Mouse (Mus musculus) heart, adult 9 months (tissue): ENCODE data around the gene Errfi1.
"Not testable (repeated sequence)": the region's sequence is repeated elsewhere in the genome, so short reads cannot be mapped to it uniquely, and the experiment has no call there.

Experiments
- DNase-seq, 2 experiments: peaks; one replicate each; pipeline ENCODE4 v3.0.0; 2022; ENCODE audit warnings: low spot score in 2 of 2

The Errfi1 gene

DNA sequence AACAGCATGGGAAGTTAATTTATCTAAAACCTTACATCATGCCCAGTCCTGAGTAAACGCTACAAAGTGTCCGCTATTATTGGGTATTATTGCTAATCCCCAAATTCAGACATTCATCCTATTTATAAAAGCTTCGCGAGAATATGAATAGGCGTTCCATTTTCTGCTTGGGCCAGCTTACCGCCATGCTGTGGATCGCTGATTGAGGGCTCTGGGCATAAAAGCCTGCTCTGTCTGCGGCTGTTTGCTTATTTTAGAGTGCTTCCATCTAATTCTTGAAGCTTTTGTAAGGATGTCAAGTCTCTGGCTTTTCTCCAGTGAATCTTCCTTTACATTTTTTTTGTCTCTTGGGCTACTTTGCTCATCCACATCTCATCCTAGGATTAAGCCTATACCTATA, 7.4 kb upstream of the Errfi1 start:
- DNase-seq, result no peak

DNA sequence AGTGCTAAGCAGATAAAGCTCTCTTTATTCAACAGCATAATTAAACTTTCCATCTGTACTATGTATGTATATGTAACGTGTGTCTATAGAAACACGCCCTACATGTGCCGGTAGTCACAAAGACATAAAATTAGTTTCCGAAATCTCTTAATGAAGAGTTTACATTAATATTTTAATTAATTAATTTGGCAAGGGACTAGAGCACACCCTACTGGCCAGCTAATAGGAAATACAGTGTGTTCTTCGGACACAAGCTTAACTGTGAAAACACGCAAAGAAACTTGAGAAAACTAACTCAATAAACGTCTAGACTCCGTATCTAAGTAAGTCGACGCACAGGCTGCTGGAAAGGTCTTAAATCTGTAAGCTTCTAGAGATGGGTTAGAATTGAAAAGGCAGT, 3.8 kb upstream of the Errfi1 start:
- DNase-seq, result no peak

DNA sequence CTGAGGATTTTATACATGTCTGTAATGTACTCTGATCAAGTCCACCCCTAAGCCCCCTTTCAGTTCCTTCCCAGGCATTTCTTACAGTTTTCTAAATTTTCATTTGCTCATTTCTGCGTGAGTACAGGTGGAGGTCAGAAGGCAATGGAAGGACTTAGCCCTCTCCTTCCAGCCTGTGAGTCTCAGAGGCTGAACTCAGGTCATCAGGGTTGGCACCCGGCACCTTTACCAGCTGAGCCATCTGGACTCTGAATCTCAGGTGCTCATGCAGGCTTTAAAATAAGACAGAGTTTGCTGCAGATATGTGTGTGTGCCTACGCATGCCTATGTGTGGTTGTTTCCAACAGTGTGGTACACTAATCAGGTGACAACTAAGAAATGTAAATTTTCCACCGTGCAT, 2.8 kb upstream of the Errfi1 start:
- DNase-seq, result no peak

DNA sequence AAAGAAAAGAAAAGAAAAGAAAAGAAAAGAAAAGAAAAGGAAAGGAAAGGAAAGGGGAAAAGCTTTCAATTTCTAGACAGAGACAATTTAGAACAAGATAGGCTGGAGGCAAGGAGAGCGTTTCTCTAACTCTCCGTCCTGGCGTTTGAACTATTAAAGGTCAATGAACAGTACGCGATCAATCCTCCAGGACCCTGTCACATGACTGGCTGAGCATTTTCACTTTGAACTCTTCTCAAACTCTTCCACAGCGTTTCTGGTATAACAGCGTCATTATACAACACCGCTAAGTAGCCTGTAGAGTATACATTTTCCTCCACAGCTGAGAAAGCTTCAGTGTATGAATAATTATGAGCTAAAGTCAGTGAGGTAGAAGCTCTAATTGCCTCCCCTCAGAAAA, 1.7 kb upstream of the Errfi1 start:
- DNase-seq, result no peak

DNA sequence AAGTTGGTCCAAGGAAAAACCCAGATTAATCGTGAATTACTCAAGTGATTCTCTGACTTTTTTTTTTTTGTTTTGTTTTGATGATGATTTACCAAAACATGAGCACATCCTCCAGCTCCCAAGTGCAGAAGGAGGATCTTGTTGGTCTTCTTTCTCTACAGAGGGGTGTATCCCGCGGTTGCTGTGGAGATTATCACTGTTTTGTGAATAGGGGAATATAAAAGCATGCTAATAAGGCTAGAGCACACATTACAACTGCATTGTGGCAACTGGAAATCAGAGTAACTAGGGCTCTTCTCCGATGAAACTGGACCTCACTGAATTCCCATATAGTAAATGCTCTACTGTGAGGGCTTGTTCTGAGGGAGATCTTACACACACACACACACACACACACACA, 1.2 kb upstream of the Errfi1 start:
- DNase-seq, result peak; percentile 51 to 73

DNA sequence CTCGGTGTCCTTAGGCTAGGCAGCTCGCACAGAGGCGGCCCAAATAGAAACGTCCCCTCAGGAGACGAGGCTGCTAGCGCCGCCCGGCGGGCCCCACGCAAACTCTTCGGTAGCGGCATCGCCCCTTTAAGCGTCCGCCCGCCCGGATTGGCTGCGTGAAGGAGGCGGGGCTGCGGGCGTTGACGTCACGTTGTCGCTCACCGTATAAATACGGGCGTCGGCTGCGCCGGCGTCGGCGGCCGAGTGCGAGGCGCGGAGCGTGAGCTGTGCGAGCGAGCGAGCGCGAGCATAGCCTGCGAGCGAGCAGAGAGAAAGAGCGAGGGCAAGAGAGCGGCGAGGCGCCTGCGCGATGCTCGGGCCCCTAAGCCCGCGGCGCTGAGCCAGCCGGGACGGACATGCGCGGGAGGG, 1.1 kb downstream of the Errfi1 start:
- peak; percentile 94 for DNase-seq

DNA sequence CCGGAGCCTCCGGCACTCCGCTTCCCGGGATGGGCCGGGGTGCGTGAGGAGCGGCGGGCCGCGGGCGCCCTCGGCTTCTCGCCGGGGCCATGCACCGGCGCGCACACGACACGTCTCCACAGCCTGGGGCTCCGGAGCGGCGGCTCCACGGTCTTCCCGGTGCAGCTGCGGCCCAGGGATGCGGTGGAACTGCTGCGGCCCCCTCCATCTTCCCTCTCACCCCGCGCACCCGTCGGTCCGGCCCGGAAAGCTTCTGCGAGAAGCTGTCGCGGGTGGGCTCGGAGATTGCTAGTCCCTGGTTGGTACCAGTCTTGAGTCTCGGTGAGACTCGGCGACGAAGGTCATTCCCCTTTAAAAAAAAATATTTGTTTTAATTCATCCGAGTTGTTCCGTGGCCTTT, 1.6 kb downstream of the Errfi1 start:
- no peak for DNase-seq

DNA sequence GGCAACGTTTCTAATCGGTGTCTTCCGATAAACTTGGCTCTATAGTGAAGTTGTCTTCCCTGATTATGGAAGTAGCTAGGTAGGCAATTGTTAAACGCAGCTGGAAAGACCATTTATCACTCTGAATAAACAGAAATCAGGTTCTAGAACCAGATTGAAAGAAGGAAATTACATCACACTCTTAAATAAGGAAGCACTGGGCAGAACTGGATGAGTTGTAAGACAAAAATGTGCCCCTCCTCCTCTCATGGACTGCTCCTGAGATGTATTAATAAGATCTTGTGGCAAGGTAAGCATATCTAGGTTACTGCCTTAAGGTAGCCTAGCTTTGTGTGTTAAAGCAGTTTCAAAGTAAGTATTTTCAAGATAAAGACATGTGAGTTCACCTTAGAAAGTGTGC, 6.8 kb downstream of the Errfi1 start:
- peak; percentile 36 to 57 for DNase-seq

DNA sequence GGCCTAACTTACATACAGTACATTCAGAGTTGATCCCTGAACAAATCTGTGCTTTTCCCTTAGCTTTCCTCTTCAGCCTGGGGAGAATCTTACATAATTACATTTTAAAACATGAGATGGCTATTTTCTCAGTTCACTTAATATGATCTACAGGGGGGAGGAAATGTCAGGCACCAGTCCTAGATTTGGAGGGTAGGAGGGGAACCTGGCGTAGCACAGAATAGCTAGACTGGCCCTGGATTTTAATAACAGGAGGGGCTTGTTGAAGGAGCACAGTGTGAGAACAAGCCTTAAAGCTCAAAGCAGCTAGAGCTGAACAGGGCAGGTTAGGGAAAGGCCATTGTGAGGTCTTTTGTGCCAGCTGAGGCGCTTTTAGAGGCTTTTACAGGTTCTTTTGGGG, 7.4 kb downstream of the Errfi1 start:
- DNase-seq, result no peak

DNA sequence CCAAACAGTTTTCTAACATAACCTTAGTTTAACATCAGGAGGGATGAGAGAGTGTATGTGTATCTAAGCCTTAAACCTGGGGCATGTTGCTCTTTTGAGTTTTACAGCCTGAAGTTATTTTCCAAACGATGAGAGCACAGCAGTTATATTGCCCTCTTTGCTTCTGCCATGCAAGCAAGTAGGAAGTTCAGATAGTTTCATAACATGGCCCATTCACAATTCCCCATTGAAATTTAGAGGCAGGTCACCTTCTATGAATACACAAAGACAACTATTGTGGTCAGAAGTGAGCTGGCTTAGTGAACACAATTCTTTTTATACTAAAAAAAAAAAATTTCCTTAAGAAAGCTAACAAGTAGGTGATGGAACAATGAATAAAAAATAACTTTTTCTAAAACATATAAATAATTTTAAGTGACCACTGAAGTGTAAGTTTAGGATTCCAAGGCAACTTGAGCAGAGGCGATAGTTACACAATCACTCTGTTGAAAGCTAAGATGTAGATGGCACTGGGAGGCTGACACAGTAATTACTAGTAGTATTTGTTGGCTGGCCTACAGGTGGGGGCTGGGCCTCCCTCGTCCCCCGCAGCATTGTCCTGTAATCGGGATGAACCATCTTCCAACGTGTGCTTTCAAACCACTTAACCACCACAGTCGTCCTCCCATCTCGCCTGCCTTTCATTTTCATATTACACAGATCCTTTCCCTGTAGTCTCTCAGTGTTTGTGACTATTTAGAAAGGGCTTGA, 9.1 kb downstream of the Errfi1 start:
- no peak for DNase-seq

DNA sequence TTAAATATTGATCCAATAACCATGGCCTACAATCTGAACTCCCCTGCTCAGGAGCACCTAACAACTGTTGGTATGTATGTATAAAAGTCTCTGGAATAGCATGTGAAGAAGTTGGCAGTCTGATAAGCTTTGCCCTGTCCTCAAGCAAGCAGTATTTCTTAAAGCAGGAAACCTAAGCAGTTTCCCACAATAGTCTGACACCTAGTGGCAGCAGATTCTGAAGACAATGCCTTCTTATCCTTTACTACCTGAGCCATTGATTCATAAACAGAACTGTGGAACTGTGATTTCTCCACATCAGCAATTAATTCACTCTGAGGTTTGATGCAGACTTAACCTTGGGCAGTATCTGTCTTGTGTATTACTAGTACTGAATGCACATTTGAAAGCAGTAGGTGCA, 11.7 kb downstream of the Errfi1 start:
- DNase-seq, result no peak

DNA sequence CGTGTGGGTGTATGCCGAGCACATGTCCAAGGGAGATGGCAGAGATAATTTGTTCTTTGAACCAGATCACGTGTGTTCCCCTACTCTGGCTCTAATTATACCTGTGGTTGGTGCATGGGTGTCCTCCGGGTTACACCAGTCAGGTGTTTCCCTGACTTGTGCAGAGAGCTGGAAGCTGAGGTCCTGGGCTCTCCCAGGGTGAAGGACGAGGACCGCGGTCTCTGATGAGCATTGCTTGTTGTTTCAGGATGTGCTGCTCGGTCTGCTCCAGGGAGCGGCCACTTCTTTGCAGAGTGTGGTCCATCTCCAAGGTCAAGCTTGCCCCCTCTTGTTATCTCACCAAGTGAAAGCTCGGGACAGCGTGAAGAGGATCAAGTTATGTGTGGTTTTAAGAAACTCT, 12.3 kb downstream of the Errfi1 start:
- no peak for DNase-seq

DNA sequence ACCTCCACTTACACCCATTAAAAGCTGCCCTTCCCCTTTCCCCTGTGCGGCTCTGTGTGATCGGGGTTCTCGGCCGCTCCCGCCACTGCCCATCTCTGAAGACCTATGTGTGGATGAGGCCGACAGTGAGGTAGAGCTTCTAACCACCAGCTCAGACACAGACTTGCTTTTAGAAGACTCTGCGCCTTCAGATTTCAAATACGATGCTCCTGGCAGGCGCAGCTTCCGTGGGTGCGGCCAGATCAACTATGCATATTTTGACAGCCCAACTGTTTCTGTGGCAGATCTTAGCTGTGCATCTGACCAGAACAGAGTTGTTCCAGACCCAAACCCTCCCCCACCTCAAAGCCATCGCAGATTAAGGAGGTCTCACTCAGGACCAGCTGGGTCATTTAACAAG, 12.8 kb downstream of the Errfi1 start:
- no peak for DNase-seq

DNA sequence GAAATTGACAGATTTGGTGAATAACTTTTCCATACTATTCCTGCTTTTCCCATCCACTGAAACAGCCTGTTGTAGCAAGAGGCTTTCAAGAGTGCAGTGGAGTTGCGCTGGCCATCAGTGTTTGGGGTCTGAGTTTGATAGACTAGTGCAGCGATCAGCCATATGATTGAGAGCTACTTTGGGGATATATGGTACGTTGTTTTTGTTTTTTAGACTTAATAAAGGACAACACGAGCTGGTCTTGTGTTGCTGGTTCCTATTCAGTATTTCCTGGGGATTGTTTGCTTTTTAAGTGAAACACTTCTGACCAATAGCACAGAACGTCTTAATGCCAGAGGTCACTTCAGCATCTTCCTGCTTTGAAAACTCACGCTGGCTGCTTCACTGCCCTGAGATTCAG, 14.4 kb downstream of the Errfi1 start:
- DNase-seq, result no peak

DNA sequence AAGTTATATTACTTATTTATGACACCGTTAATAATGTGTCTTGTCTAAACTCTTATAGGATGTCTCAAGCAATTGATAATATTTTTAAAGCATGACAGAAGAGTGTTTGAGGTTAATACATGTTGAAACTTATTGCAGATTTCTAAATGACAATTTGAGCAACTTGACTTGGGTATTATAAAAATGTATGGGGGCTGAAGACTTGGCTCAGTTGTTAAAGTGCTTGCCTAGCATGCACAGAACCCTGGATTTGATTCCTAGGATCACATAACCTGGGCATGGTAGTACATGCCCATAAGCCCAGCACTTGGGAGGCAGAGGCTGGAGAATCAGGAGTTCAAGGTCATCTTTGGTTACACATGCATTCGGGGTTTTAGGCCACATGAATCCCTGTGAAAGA, 15.1 kb downstream of the Errfi1 start:
- DNase-seq, result no peak

DNA sequence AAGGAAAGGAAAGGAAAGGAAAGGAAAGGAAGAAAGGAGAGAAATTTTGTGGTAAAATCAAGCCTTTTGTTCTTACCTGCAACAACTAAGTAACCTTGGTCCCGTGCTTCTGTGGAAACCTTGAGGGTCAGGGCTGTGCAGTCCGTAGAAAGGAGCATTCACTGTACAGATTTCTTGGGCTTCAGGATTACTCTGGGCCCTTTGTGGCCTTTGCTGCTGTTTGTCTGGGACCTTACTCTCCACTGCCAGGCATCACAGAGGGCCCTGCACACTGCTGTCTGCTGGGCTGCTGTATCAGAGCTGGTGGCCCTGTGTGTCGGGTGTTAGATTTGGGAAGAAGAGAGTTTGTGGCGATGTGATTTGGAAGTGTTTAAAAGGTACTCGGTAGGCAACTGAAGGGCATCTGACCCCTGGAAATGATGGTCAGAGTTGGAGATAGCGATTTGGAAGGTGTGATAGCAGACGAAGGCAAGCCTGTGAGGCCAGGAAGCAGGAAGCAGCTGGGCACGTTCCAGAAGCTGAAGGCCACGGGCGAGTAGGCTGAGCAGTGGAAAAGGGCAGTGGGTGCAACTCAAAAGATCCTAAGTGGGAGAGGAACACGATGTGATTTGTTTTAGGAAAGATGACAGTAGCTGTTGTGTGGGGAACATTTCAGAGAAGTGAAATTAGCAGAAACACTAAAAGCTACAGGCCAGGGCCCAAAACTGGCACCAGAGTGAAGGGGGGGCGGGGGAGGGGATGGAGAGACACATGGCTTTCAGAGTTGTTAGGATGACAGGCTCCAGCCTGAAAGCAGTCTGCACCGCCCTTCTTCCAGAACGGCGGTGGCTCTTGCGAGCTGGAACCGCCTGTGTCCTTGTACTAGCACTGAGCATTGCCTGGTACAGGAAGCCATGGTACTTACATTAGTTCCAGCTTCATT, 15.8 kb downstream of the Errfi1 start:
- DNase-seq, result no peak

DNA sequence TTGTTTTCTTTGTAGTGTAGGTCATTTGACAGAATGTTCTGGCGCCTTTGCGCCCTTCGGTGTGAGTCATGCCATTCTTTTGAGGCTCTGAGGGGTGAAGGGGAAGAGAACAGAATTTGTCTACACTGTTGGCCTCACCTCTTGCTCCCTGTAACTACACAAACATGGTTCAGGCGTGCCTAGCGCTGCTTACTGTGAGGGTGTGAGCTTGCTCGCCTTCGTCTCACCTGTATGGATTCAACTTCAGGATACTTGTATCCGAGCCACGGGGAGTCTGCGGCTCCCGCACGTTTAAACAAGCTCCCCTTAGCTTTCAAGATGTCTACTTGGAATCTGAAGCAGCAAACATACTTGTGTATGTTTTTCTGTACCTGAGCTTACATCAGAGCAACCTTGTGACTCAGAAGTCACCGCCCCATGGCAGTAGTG, 17.3 kb downstream of the Errfi1 start:
- no peak for DNase-seq

DNA sequence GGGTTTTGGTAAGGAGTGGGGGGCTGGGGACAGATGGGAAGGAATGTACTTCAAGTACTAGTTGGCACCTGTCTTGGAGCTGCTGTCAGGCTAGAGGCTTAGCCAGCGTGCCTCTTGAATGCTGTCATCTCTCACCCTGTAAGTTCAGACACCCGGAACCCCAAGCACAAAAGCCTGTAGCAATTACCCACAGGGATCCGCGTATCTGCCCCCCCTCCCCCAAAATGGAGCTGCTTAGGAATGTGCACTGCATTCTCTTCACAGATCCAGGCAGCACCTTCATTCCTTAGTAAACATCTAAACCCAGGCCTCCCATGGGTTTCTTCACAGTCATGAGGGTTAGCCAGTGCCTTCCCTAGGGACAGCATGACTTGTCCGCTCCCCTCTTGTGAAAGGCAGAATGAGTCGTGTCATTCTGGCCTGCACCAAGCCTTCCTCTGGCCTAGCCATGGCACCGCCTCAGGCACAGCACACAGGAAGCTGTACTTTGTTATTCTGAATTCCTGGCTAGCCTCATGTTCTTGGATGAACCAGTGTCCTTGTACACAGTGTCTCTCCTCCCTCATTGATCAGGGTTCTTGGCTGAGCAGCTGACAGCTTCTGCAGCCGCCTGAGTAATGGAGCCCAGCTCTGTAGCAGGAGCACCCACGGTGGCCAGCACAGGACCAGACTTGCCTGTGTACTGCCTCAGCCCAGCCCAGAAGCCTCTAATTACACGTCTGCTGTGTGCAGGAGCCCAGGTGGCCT, 17.8 kb downstream of the Errfi1 start:
- DNase-seq, result peak; percentile 61 to 77

DNA sequence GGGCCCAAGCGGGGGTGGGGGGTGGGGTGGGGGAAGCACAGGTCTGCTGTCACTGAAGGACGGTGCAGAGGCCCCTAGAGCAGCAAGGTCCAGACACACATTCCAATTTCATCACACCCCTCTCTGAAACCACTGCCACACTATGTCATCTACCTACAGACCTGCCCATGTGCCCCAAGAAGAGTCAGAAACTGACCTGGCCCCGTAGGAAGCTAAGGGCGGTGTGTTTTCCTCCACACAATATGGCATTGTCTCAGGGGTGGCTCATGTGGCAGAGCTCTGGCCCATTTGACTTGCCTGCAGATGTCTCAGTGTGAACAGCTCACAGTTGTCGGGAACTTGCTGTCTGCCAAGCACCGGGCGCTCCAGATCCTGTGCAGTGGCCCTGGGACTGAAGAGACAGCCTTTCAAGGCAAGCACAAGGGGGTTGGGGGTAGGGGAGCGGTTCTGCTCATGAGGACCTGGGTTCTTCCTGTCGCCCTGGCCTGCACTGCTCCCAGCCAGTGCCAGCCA, 18.5 kb downstream of the Errfi1 start:
- DNase-seq, result no peak

DNA sequence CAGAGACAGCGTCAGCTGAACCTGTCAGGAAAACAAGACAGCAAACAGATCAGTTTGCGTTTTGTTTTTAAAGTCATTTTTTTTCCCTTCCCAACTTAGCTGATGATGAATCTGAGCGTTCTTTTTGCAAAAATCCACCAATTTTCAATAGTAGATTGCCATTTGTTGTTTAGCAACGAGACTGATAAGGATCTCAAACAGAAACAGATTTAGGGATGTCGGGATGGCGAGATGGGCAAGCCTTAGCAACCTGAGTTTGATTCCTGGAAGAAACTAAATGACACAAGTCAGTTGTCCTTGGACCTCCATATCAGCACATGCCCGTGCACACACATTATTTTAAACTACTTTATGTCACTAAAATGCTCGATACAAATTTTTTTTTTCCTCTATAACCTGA, 19.0 kb downstream of the Errfi1 start:
- no peak for DNase-seq

DNA sequence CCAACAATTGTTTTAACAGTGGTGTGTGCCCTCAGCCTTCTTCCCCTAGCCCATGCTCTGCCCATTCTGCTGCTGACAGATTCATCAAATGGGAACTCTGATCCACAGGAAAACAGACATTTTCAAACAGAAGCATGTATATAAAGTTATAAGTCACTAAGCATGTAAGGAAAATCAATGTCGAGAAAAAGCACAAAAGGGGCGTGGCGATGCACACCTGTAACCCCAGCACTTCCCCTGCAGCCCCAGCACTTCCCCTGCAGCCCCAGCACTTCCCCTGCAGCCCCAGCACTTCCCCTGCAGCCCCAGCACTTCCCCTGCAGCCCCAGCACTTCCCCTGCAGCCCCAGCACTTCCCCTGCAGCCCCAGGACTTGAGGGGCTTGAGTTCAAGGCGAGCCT, 20.7 kb downstream of the Errfi1 start:
- DNase-seq, result not testable (repeated sequence)

DNA sequence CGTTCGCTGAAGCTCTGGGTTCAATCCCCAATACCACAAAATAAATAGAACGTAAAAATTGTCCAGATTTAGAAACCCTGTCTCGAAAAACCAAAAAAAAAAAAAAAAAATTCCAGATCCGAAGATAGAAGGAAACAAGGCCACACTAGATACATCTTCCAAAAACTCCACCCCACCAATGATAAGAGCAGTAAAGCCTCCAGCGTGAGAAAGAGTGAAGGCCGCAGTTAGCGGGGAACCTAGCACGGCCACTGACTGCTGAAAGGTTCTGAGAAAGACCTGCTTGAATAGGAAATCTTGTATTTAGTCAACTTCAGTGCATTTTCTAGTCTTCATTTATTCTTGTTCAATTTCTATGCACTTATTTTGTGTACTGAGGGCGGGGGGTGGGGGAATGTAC, 21.7 kb downstream of the Errfi1 start:
- no peak for DNase-seq
